Mouse (Mus musculus) midbrain, embryonic 12.5 days (tissue): Measurements from ENCODE around the gene Galnt7. TPM values are rescaled to one million over a fixed set of nuclear protein-coding genes. Genes with fewer than 3 reads are reported as not detected.
"Not testable (repeated sequence)": the region's sequence is repeated elsewhere in the genome, so short reads cannot be mapped to it uniquely, and the experiment has no call there.

Experiments used
- ATAC-seq: fragments of 200-750 bp; cut with Nextera tagmentation; 2 replicates; pipeline ENCODE4 v1.8.0; 2017; ENCODE audit warnings: low read depth, moderate TSS enrichment, moderate library complexity; ENCODE audit not compliant: low FRiP score
- H3K27ac ChIP-seq: fragments of 300-500 bp; sonication (generic); replicated peaks from 2 replicates; pipeline ENCODE4 v1.5.1; 2016; ENCODE audit warnings: mild to moderate bottlenecking
- H3K27me3 ChIP-seq: fragments of 300-500 bp; sonication (generic); 2 replicates; pipeline ENCODE4 v1.6.1; 2016; ENCODE audit warnings: mild to moderate bottlenecking
- H3K36me3 ChIP-seq: fragments of 300-500 bp; sonication (generic); 2 replicates; pipeline ENCODE4 v1.6.1; 2016
- H3K4me1 ChIP-seq: fragments of 300-500 bp; sonication (generic); 2 replicates; pipeline ENCODE4 v1.6.1; 2016
- H3K4me2 ChIP-seq: fragments of 300-500 bp; sonication (generic); replicated peaks from 2 replicates; pipeline ENCODE4 v1.6.1; 2016; ENCODE audit warnings: mild to moderate bottlenecking, moderate library complexity
- H3K4me3 ChIP-seq: fragments of 300-500 bp; sonication (generic); 2 replicates; pipeline ENCODE4 v1.5.1; 2016; ENCODE audit warnings: mild to moderate bottlenecking
- H3K9ac ChIP-seq: fragments of 300-500 bp; sonication (generic); replicated peaks from 2 replicates; pipeline ENCODE4 v1.6.1; 2016; ENCODE audit warnings: mild to moderate bottlenecking, moderate library complexity
- H3K9me3 ChIP-seq: fragments of 300-500 bp; sonication (generic); 2 replicates; pipeline ENCODE4 v1.6.1; 2016; ENCODE audit warnings: mild to moderate bottlenecking
- WGBS: fragments of 180-500 bp; shearing (Covaris S2); methylation state at CpG from one replicate; pipeline ENCODE4 v1.1.7; 2016; 5-methylcytosine and 5-hydroxymethylcytosine counted together
- polyA plus RNA-seq: library from polyadenylated mRNA; unstranded; fragments of >200 nt; fragmentation: Nextera tagmentation; extraction: Ambion mirVana; gene quantifications from 2 replicates; pipeline ENCODE4 v1.2.1, GENCODE M21; 2016

Gene Galnt7
- polyA plus RNA-seq, 1 experiment from 2014 or later = 14.5 TPM

GRCm38 (mm10) chr8:57507556-57508063 lies 145.2 kb downstream of the Galnt7 start:
- Histone ChIP-seq H3K4me1 (peaks cover 6% of the 10 kb centered on the region), H3K9ac (no peak overlapping the region), H3K4me2 (no peak overlapping the region), H3K27me3 (no peaks in the 10 kb centered on the region), H3K36me3 (no peaks in the 10 kb centered on the region), H3K9me3 (no peaks in the 10 kb centered on the region), H3K27ac (no peak overlapping the region), H3K4me3 (no peak overlapping the region)
- WGBS = 84% methylated on average over 4 of the region's 4 CpGs
- no peak for ATAC-seq

GRCm38 (mm10) chr8:57505500-57505899 lies 147.3 kb downstream of the Galnt7 start:
- H3K9ac ChIP-seq, H3K4me2 ChIP-seq, H3K36me3 ChIP-seq, H3K4me3 ChIP-seq, H3K27me3 ChIP-seq, ATAC-seq, H3K27ac ChIP-seq, H3K9me3 ChIP-seq, H3K4me1 ChIP-seq: not testable (repeated sequence)
- whole genome bisulfite sequencing = 87% methylated on average over 1 of the region's 1 CpGs

- ATAC-seq = no peak
- Histone ChIP-seq H3K4me1 (peaks cover 6% of the 10 kb centered on the region; the same call in 1 of the 2 replicates), H3K27ac (no peak overlapping the region), H3K4me2 (no peak overlapping the region), H3K9me3 (no peaks in the 10 kb centered on the region), H3K9ac (no peak overlapping the region), H3K36me3 (no peaks in the 10 kb centered on the region), H3K4me3 (no peak overlapping the region), H3K27me3 (no peaks in the 10 kb centered on the region)
- 55% methylated on average over 5 of the region's 5 CpGs for WGBS
Measured at GRCm38 (mm10) chr8:57503641-57504040, 149.2 kb downstream of the Galnt7 start.

- ATAC-seq = peak; percentile 58
- Histone ChIP-seq H3K27me3 (no peaks in the 10 kb centered on the region), H3K4me2 (no peak overlapping the region; the same call in 1 of the 2 replicates), H3K36me3 (no peaks in the 10 kb centered on the region), H3K9ac (no peak overlapping the region), H3K4me3 (no peak overlapping the region), H3K9me3 (no peaks in the 10 kb centered on the region), H3K4me1 (peaks cover 6% of the 10 kb centered on the region; the same call in 1 of the 2 replicates), H3K27ac (peak overlapping the region; percentile 35; the same call in 1 of the 2 replicates)
- WGBS = 56% methylated on average over 17 of the region's 17 CpGs
Measured at GRCm38 (mm10) chr8:57498847-57499511, 153.9 kb downstream of the Galnt7 start.

GRCm38 (mm10) chr8:57498494-57498846 lies 154.4 kb downstream of the Galnt7 start:
- H3K4me1 ChIP-seq = peaks cover 6% of the 10 kb centered on the region; the same call in 1 of the 2 replicates
- no peak overlapping the region for H3K4me2 ChIP-seq
- no peak overlapping the region for H3K4me3 ChIP-seq
- no peaks in the 10 kb centered on the region for H3K36me3 ChIP-seq
- ATAC-seq = 0 out of 2 replicates have a peak, but pooled peaks have one; percentile 5
- 60% methylated on average over 8 of the region's 8 CpGs for WGBS
- no peak overlapping the region for H3K9ac ChIP-seq
- H3K27ac ChIP-seq = no peak overlapping the region
- no peaks in the 10 kb centered on the region for H3K9me3 ChIP-seq
- H3K27me3 ChIP-seq = no peaks in the 10 kb centered on the region

GRCm38 (mm10) chr8:57491873-57492272 lies 161.0 kb downstream of the Galnt7 start:
- Histone ChIP-seq H3K36me3 (no peaks in the 10 kb centered on the region), H3K4me3 (no peak overlapping the region), H3K9ac (no peak overlapping the region), H3K27ac (no peak overlapping the region), H3K4me2 (no peak overlapping the region), H3K9me3 (no peaks in the 10 kb centered on the region), H3K27me3 (no peaks in the 10 kb centered on the region), H3K4me1 (0 out of 2 replicates have a peak, but pooled peaks cover 7% of the 10 kb centered on the region)
- ATAC-seq = no peak
- 93% methylated on average over 4 of the region's 4 CpGs for WGBS

GRCm38 (mm10) chr8:57489896-57490295 lies 162.9 kb downstream of the Galnt7 start:
- Histone ChIP-seq H3K4me1 (peaks cover 14% of the 10 kb centered on the region), H3K9ac (no peak overlapping the region), H3K9me3 (no peaks in the 10 kb centered on the region)

GRCm38 (mm10) chr8:57489366-57489765 lies 163.5 kb downstream of the Galnt7 start:
- WGBS = 100% methylated on average over 1 of the region's 1 CpGs
- H3K4me1 ChIP-seq = peaks cover 14% of the 10 kb centered on the region
- no peaks in the 10 kb centered on the region for H3K36me3 ChIP-seq
- H3K27me3 ChIP-seq = no peaks in the 10 kb centered on the region
- H3K9ac ChIP-seq = no peak overlapping the region
- H3K9me3 ChIP-seq = no peaks in the 10 kb centered on the region
- no peak overlapping the region for H3K27ac ChIP-seq
- no peak for ATAC-seq
- no peak overlapping the region for H3K4me2 ChIP-seq
- H3K4me3 ChIP-seq = no peak overlapping the region

More at GRCm38 (mm10) chr8:57489896-57490295, 162.9 kb downstream of the Galnt7 start:
- Histone ChIP-seq H3K27me3 (no peaks in the 10 kb centered on the region), H3K27ac (no peak overlapping the region), H3K4me2 (no peak overlapping the region), H3K36me3 (no peaks in the 10 kb centered on the region), H3K4me3 (no peak overlapping the region)
- ATAC-seq = no peak

- H3K4me2 ChIP-seq = peak overlapping the region; percentile 78
- H3K27me3 ChIP-seq = no peaks in the 10 kb centered on the region
- no peaks in the 10 kb centered on the region for H3K9me3 ChIP-seq
- H3K4me3 ChIP-seq = peak overlapping the region; percentile 98
- peaks cover 3% of the 10 kb centered on the region; the same call in 1 of the 2 replicates for H3K36me3 ChIP-seq
- peak overlapping the region; percentile 60 for H3K9ac ChIP-seq
- WGBS = 0% methylated on average over 19 of the region's 25 CpGs
- H3K4me1 ChIP-seq = peaks cover 14% of the 10 kb centered on the region
- peak overlapping the region; percentile 99 for H3K27ac ChIP-seq
- ATAC-seq = peak; percentile 42
Measured at GRCm38 (mm10) chr8:57488312-57488765, 164.5 kb downstream of the Galnt7 start.

- Histone ChIP-seq H3K4me3 (peak within 1 kb of the TSS; percentile 98), H3K27ac (peak within 1 kb of the TSS; percentile 99), H3K9ac (peak within 1 kb of the TSS; percentile 96), H3K27me3 (no peaks in the 10 kb centered on the region), H3K36me3 (peaks cover 7% of the 10 kb centered on the region), H3K4me2 (peak within 1 kb of the TSS; percentile 78), H3K4me1 (peaks cover 14% of the 10 kb centered on the region), H3K9me3 (no peaks in the 10 kb centered on the region)
- under 1% methylated on average over 61 of the region's 66 CpGs for WGBS
- peak; percentile 95 for ATAC-seq
Measured at GRCm38 (mm10) chr8:57487441-57488155, 165.2 kb downstream of the Galnt7 start, which contains the start of gene Sap30. TSS of gene Sap30 (minus strand) at chr8:57487860.

GRCm38 (mm10) chr8:57486491-57487440 lies 166.1 kb downstream of the Galnt7 start:
- Histone ChIP-seq H3K9ac (peak overlapping the region; percentile 96), H3K27ac (peak overlapping the region; percentile 99), H3K4me2 (peak overlapping the region; percentile 78), H3K9me3 (no peaks in the 10 kb centered on the region), H3K36me3 (peaks cover 14% of the 10 kb centered on the region), H3K4me1 (peaks cover 14% of the 10 kb centered on the region), H3K4me3 (peak overlapping the region; percentile 98), H3K27me3 (no peaks in the 10 kb centered on the region)
- ATAC-seq = peak; percentile 69
- WGBS = under 1% methylated on average over 52 of the region's 54 CpGs
